Mouse (Mus musculus): ENCODE results near the gene Dctpp1.
"Not testable (repeated sequence)": the region's sequence is repeated elsewhere in the genome, so short reads cannot be mapped to it uniquely, and the experiment has no call there.

The Dctpp1 gene

GRCm38 (mm10) chr7:127270256-127270655 lies 9.7 kb upstream of the Dctpp1 start:
- no peak for DNase-seq (ENCODE audit: low spot score in 2 of 2)

GRCm38 (mm10) chr7:127263526-127263925 lies 3.0 kb upstream of the Dctpp1 start:
- no peak for DNase-seq (ENCODE audit: low spot score in 2 of 2)

- no peak for DNase-seq (ENCODE audit: low spot score in 2 of 2)
Observed at GRCm38 (mm10) chr7:127262218-127262961, 1.9 kb upstream of the Dctpp1 start.

GRCm38 (mm10) chr7:127259186-127259905 lies 1.2 kb downstream of the Dctpp1 start:
- no peak for DNase-seq (ENCODE audit: low spot score in 2 of 2)

- DNase-seq (ENCODE audit: low spot score in 2 of 2): no peak
Observed at GRCm38 (mm10) chr7:127256518-127256917, 4.0 kb downstream of the Dctpp1 start.

GRCm38 (mm10) chr7:127255965-127256364 lies 4.5 kb downstream of the Dctpp1 start:
- no peak for DNase-seq (ENCODE audit: low spot score in 2 of 2)

GRCm38 (mm10) chr7:127255008-127255407 lies 5.5 kb downstream of the Dctpp1 start:
- DNase-seq (ENCODE audit: low spot score in 2 of 2): no peak

GRCm38 (mm10) chr7:127253821-127254769 lies 6.4 kb downstream of the Dctpp1 start:
- peak; percentile 93 to 95 for DNase-seq (ENCODE audit: low spot score in 2 of 2)

GRCm38 (mm10) chr7:127253341-127253740 lies 7.2 kb downstream of the Dctpp1 start:
- DNase-seq (ENCODE audit: low spot score in 2 of 2): no peak

GRCm38 (mm10) chr7:127252414-127252813 lies 8.1 kb downstream of the Dctpp1 start:
- no peak for DNase-seq (ENCODE audit: low spot score in 2 of 2)

- not testable (repeated sequence) for DNase-seq (ENCODE audit: low spot score in 2 of 2)
Observed at GRCm38 (mm10) chr7:127250511-127250910, 10.0 kb downstream of the Dctpp1 start.

GRCm38 (mm10) chr7:127244658-127245510 lies 15.6 kb downstream of the Dctpp1 start:
- peak; percentile 62 to 65 for DNase-seq (ENCODE audit: low spot score in 2 of 2)

- DNase-seq (ENCODE audit: low spot score in 2 of 2): peak; percentile 94 to 96
Observed at GRCm38 (mm10) chr7:127243870-127244657, 16.4 kb downstream of the Dctpp1 start, which contains the start of gene Zfp771. Zfp771 (plus strand) TSS chr7:127244274.

GRCm38 (mm10) chr7:127243361-127243867 lies 17.1 kb downstream of the Dctpp1 start:
- no peak for DNase-seq (ENCODE audit: low spot score in 2 of 2)

- no peak for DNase-seq (ENCODE audit: low spot score in 2 of 2)
Observed at GRCm38 (mm10) chr7:127234777-127235176, 25.7 kb downstream of the Dctpp1 start.

- DNase-seq (ENCODE audit: low spot score in 2 of 2): no peak
Observed at GRCm38 (mm10) chr7:127233765-127234164, 26.7 kb downstream of the Dctpp1 start.

- no peak for DNase-seq (ENCODE audit: low spot score in 2 of 2)
Observed at GRCm38 (mm10) chr7:127233368-127233749, 27.1 kb downstream of the Dctpp1 start.

- peak; percentile 80 to 81 for DNase-seq (ENCODE audit: low spot score in 2 of 2)
Observed at GRCm38 (mm10) chr7:127232622-127233367, 27.7 kb downstream of the Dctpp1 start, which contains the start of the genes Zfp553 and Sept1. Zfp553 (plus strand) TSS chr7:127233061. Sept1 (minus strand) TSS chr7:127233130.

Measured in urinary bladder, postnatal 4 days (tissue).